Mouse (Mus musculus) activated CD4-positive, CD25-positive, alpha-beta regulatory T cell, adult 4 months (primary cell): Measurements from ENCODE around the gene Carmil1. TPM values are rescaled to one million over a fixed set of nuclear protein-coding genes. Genes with fewer than 3 reads are reported as not detected.

Experiments
- ATAC-seq: one replicate; pipeline ENCODE4 v1.8.0; 2017
- polyA plus RNA-seq, 2 experiments: library from polyadenylated mRNA; unstranded; fragments of 100-300 nt; shearing (Covaris generic); gene quantifications; one replicate each; pipeline ENCODE4 v1.2.1; 2017

Gene Carmil1
- polyA plus RNA-seq, 2 experiments from 2014 or later: 0.41 to 0.90 TPM

- no peak for ATAC-seq
Measured at GRCm38 (mm10) chr13:24027191-24028170, 253.1 kb downstream of the Carmil1 start.

- no peak for ATAC-seq
Measured at GRCm38 (mm10) chr13:24018515-24018914, 262.1 kb downstream of the Carmil1 start.

- ATAC-seq: no peak
Measured at GRCm38 (mm10) chr13:24005528-24005927, 275.1 kb downstream of the Carmil1 start.

GRCm38 (mm10) chr13:24001797-24002196 is 278.8 kb downstream of the Carmil1 start:
- no peak for ATAC-seq

GRCm38 (mm10) chr13:24001081-24001480 is 279.5 kb downstream of the Carmil1 start:
- ATAC-seq: no peak

GRCm38 (mm10) chr13:23998826-23999225 is 281.8 kb downstream of the Carmil1 start:
- ATAC-seq: no peak

GRCm38 (mm10) chr13:23994756-23995155 is 285.8 kb downstream of the Carmil1 start:
- ATAC-seq: no peak

GRCm38 (mm10) chr13:23994024-23994423 is 286.6 kb downstream of the Carmil1 start:
- ATAC-seq: no peak

GRCm38 (mm10) chr13:23990928-23991327 is 289.7 kb downstream of the Carmil1 start, which contains the start of gene Scgn:
Scgn (minus strand) TSS chr13:23991214.
- ATAC-seq: no peak

- ATAC-seq: no peak
Measured at GRCm38 (mm10) chr13:23990451-23990850, 290.1 kb downstream of the Carmil1 start.

- ATAC-seq: no peak
Measured at GRCm38 (mm10) chr13:23985130-23985529, 295.5 kb downstream of the Carmil1 start.

GRCm38 (mm10) chr13:23972271-23972670 is 308.3 kb downstream of the Carmil1 start:
- no peak for ATAC-seq

GRCm38 (mm10) chr13:23971870-23972269 is 308.7 kb downstream of the Carmil1 start:
- no peak for ATAC-seq

GRCm38 (mm10) chr13:23964909-23965308 is 315.7 kb downstream of the Carmil1 start:
- ATAC-seq: no peak

Other genes with a start within 250 kb of the Carmil1 start
- 10 to 100 TPM; 44.0 to 44.5 TPM for gene Cmah, start 46.6 kb upstream of the Carmil1 start, polyA plus RNA-seq